Mouse (Mus musculus) thymus, postnatal 36 days (tissue): Measurements from ENCODE around the gene Olfr1052.
"Not testable (repeated sequence)": the region's sequence is repeated elsewhere in the genome, so short reads cannot be mapped to it uniquely, and the experiment has no call there.

Source experiments
- DNase-seq, 2 experiments: peaks; one replicate each; pipeline ENCODE4 v3.0.0; 2022; ENCODE audit warnings: mixed read lengths in 2 of 2

Olfr1052 gene

DNA sequence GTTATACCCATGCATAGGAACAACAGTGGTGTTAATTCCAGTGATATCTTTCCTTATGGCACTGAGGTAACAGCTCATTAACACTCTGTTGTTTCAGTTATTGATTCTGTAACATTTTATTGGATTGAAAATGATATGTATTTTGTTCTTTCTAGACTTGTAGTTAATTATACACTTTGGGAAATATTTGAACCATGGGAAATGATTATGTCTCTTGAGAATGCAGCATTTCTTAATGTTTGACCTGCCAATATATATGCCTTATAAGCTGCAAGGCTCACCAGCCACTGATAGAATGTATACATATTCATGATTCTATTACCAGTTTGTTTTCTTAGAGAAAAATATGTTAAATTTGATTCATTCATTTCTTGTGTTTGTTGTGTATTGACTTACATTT lies at the start of gene Olfr1052:
TSS of gene Olfr1052 (plus strand) at position 301 of the 400 bp plus-strand sequence.
- DNase-seq, result no peak

DNA sequence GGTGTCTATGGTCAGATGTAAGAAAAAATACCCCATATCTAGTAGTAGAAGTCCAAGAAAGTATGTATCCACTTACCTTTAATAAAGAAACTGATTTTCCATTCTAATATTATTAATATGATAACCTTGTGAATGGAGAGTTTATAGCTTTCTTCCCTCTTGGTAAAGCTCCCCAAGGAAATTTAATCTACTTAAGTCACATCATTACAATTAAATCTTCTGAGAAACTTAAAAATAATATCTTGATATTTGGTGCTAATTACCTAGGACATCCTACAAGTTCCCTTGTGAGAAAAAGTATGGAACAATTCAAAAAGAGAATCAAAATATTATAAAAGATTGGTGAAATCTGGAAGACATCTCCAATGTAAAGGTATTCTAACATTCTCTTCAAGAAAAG lies 34.0 kb upstream of the Olfr1052 start, which contains the start of gene Olfr1049:
TSS of gene Olfr1049 (minus strand) at position 101 of the 400 bp plus-strand sequence.
- not testable (repeated sequence) for DNase-seq

DNA sequence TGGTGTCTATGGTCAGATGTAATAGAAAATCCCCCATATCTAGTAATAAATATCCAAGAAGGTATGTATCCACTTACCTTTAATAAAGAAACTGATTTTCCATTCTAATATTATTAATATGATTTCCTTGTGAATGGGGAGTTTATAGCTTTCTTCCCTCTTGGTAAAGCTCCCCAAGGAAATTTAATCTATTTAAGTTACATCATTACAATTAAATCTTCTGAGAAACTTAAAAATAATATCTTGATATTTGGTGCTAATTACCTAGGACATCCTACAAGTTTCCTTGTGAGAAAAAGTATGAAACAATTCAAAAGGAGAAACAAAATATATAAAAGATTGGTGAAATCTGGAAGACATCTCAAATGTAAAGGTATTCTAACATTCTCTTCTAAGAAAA lies 13.3 kb upstream of the Olfr1052 start, which contains the start of gene Olfr1051:
TSS of gene Olfr1051 (minus strand) at position 101 of the 400 bp plus-strand sequence.
- not testable (repeated sequence) for DNase-seq

GRCm38 (mm10) chr2:86315184-86315583 lies 22.9 kb downstream of the Olfr1052 start, which contains the start of gene Olfr1053:
Gene Olfr1053, minus strand, starts transcription at chr2:86315284.
- DNase-seq, result no peak

DNA sequence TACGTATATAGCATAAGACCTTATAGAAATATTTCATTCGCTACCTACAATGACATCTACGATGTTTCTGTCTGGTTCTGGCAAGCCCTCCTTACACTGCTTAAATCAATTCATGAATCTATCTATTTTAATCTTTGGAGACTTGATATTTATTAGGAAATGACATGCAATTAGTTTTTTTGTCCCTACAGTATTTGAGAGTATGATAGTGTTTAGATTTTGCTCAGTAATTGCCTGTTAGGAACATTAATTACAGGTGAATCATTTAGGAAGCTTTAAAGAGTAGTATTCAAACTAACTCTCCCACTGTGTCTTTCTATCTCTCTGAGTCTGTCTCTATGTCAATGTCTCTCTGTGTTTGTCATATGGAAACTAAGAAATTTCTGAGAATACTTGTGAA lies 43.1 kb downstream of the Olfr1052 start, which contains the start of gene Olfr1054:
TSS of gene Olfr1054 (minus strand) at position 101 of the 400 bp plus-strand sequence.
- no peak for DNase-seq
